Mouse (Mus musculus) brain, embryonic 14.5 days (tissue): ENCODE results near the gene Thada.

Source experiments
- CTCF ChIP-seq: fragments of 200-500 bp; IDR thresholded peaks from 2 replicates; pipeline ENCODE4 v1.5.1; 2012; ENCODE audit warnings: inconsistent platforms, mild to moderate bottlenecking, moderate library complexity, borderline replicate concordance; ENCODE audit not compliant: insufficient read depth, insufficient read length; ENCODE audit errors: extremely low read depth
- POLR2A ChIP-seq: fragments of 200-500 bp; IDR thresholded peaks from 2 replicates; pipeline ENCODE4 v1.6.1; 2012; ENCODE audit warnings: mild to moderate bottlenecking, inconsistent platforms, borderline replicate concordance; ENCODE audit not compliant: poor library complexity, insufficient read depth, insufficient read length, severe bottlenecking; ENCODE audit errors: extremely low read depth

DNA sequence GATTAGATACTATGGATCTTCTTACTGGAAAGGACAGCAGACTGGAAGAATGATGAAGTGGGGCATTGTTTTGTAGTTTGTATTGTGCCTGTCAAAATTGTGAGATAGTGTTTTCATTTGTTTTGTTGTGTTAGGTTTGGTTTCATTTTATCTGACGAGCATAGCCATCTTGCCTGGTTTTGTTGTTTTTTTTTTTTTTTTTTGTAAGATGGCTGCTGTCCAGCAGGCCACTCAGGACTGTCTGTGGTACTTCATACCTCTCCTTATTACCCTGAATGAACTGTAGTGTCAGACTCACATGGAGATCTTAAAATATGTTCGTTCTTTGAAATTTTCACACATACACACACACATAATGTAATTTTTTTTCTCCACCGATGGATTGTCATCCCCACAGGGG is 36.3 kb upstream of the Thada start:
- TF ChIP-seq CTCF (no peak), POLR2A (no peak)
